Mouse (Mus musculus) kidney, adult 11 months (tissue): ENCODE data around the gene Map4k4.

Experiments used
- DNase-seq: peaks from one replicate; pipeline ENCODE4 v3.0.0; 2022

Map4k4 gene

GRCm38 (mm10) chr1:39937609-39938008 lies 36.9 kb downstream of the Map4k4 start:
- no peak for DNase-seq

- DNase-seq: no peak
Observed at GRCm38 (mm10) chr1:39939401-39939800, 38.7 kb downstream of the Map4k4 start.

GRCm38 (mm10) chr1:39940342-39940741 lies 39.6 kb downstream of the Map4k4 start:
- DNase-seq: no peak

- DNase-seq: no peak
Observed at GRCm38 (mm10) chr1:39941237-39942179, 40.8 kb downstream of the Map4k4 start.

- no peak for DNase-seq
Observed at GRCm38 (mm10) chr1:39942935-39943334, 42.2 kb downstream of the Map4k4 start.

- no peak for DNase-seq
Observed at GRCm38 (mm10) chr1:39944306-39944971, 43.7 kb downstream of the Map4k4 start.

GRCm38 (mm10) chr1:39944972-39945323 lies 44.2 kb downstream of the Map4k4 start:
- DNase-seq: no peak

GRCm38 (mm10) chr1:39946391-39946790 lies 45.7 kb downstream of the Map4k4 start:
- no peak for DNase-seq

GRCm38 (mm10) chr1:39947179-39947578 lies 46.5 kb downstream of the Map4k4 start:
- no peak for DNase-seq

- no peak for DNase-seq
Observed at GRCm38 (mm10) chr1:39947701-39948359, 47.1 kb downstream of the Map4k4 start.

- no peak for DNase-seq
Observed at GRCm38 (mm10) chr1:39949205-39949604, 48.5 kb downstream of the Map4k4 start.

- DNase-seq: no peak
Observed at GRCm38 (mm10) chr1:39949790-39950462, 49.2 kb downstream of the Map4k4 start.

- DNase-seq: no peak
Observed at GRCm38 (mm10) chr1:39950590-39950989, 49.9 kb downstream of the Map4k4 start.

GRCm38 (mm10) chr1:39954652-39955051 lies 53.9 kb downstream of the Map4k4 start:
- DNase-seq: no peak

- no peak for DNase-seq
Observed at GRCm38 (mm10) chr1:39956712-39957111, 56.0 kb downstream of the Map4k4 start.

GRCm38 (mm10) chr1:39957981-39958380 lies 57.3 kb downstream of the Map4k4 start:
- no peak for DNase-seq

- no peak for DNase-seq
Observed at GRCm38 (mm10) chr1:39960623-39961022, 59.9 kb downstream of the Map4k4 start.

GRCm38 (mm10) chr1:39961113-39961512 lies 60.4 kb downstream of the Map4k4 start:
- no peak for DNase-seq

GRCm38 (mm10) chr1:39962321-39962720 lies 61.6 kb downstream of the Map4k4 start:
- no peak for DNase-seq

GRCm38 (mm10) chr1:39962840-39963239 lies 62.1 kb downstream of the Map4k4 start:
- no peak for DNase-seq

- DNase-seq: no peak
Observed at GRCm38 (mm10) chr1:39963821-39964220, 63.1 kb downstream of the Map4k4 start.

- DNase-seq: no peak
Observed at GRCm38 (mm10) chr1:39964427-39964826, 63.7 kb downstream of the Map4k4 start.

- DNase-seq: no peak
Observed at GRCm38 (mm10) chr1:39965461-39965860, 64.7 kb downstream of the Map4k4 start.
